Mouse (Mus musculus): ENCODE measurements at regions not wholly inside any gene's neighbourhood (a gene's known extent, or its start where the extent isn't known, plus 50 kb on each side); places are given as distances from the start of the nearest gene placed in this dataset.

DNA sequence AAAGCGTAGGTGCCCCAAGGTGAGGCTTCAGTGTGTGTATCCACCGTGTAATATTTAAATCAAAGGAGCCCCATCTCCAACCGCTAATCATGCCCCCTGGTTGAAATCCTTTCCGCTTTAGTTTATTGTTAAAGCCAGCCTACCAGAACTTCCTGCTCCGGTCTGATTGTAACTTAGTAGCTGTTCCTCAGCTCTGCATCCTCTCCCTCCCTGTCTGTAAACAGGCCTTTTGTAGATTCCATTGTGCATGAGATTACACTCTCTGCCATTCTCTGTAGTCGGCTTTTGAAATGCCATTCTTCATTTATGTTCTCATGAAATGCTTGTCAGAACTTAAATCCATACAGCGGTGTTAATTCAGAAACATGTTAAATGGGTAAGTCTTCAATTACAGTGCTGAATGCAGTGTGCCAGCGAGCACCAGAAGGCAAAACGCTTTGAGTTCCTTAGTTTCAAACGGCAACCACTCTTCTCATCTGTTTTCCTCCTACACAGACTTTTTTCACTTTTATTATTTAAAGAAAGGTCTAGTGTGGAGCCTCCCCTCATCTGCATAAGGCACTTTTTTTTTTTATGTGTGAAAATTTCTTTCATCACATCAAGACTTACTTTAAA lies 502.4 kb downstream of the Plod2 start:
- DNase-seq (ENCODE audit: low spot score) = no peak
- intact Hi-C loops (cut with DNase I) = no loop called here

DNA sequence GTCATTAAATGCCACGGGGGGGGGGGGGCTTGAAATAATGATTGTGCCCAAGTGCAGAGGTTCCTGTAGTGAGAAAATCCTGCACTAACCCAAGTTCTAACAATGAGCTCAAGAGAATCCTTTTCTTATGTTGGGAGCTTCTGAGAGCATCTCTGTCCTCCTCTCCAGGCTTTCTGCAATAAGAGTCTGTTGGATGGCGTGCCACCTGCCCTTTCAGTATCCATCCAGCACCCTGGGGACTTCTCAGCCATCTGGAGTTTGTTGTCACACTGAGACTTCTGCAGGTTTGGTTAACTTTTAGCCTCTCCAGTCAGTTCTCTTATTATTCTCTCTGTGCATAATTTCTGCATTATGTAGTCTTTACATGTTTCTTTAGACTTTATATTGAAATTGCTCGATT lies 530.1 kb downstream of the Plod2 start:
- no peak for DNase-seq (ENCODE audit: low spot score)
- intact Hi-C loops (cut with DNase I) = no loop called here

DNA sequence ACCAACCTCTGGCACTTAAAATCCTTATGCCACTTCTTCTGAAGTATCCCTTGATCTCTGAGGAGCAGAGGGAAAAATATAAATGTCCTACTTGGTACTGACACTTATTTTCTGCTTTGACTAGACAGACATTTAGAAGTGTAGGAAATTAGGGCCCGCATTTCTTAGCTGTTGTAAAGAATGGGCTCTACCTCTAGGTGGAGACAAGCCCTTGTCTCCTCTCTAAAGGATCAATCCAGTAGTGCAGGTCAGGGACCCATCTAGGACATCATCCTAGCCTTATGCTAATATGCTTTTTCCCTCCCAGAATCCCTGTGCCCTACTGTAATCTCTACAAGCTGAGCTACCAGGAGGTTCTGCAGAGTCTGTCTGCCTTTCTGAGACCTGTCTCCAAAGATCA lies 541.1 kb downstream of the Plod2 start:
- no peak for DNase-seq (ENCODE audit: low spot score)
- intact Hi-C loops (cut with DNase I) = no loop called here

DNA sequence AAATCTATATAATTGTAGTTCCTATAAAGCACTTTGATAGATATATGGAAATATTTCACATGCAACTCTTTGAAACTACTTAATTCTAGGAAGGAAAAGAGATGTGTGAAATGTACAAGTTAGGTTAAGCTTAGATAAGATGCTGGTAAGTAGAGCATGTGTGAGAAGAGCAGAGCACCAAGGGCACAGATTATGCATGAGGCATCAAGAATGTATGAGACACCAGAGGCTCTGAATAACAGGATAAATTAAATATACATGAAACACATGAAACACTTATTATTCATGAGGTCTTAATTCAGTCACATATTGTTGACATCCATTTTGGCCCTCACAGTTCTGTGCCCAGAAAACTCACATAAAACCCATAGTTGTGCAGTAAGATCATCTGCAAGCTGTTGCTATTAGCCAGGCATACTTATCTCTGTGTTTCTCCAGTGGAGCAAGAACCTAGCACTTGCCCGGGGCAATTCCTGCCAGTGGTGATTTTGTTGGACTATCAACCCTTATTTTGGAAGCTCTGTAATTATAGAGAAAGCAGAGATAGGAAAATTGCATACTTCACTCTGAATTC lies 556.1 kb downstream of the Plod2 start:
- DNase-seq (ENCODE audit: low spot score) = no peak
- intact Hi-C loops (cut with DNase I) = no loop called here

DNA sequence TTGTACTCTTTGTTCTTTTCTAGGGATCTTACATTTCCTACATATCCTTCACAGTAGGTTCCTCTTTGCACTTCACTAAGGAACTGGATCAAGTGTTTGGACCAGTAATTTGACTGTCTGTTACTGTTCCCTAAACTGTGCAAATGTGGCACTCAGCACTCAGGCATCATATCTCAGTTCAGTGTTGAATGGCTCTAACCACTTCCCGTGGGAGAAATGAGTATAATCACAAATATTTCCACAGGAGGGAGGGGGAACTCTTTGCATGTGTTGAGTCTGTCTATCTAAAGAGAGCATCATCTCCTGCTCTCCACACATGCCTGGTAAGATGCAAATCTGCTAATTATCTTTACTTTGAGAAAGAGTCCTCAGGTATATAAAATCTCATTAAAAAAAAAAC lies 588.5 kb downstream of the Plod2 start:
- no peak for DNase-seq (ENCODE audit: low spot score)
- intact Hi-C loops (cut with DNase I) = no loop called here

DNA sequence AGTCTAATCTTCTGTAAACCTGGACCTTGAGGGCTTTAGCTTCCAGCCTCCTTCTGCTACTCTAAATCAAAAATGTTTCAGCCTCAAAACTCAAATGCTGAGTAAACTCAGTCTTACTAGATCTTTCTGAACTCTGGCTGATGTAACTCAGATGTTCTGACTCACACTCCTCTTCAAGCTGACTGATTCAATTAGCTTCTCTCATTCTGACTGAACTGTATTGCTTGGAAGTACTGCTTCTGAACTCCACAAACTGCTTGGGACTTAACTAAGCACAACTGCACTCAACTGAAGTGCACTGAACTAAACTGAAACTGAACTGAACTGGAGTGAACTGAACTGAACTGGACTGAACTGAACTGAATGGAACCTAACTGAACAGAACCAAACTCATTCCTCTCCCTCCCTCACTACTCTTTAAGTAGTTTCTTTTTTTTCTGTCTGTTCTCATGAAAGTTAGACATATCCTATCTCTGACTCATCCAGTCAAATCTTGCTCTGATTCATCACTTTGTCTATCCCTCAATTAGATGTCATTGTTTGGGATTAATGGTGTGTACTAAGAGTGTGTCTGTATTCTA lies 589.7 kb downstream of the Plod2 start:
- no peak for DNase-seq (ENCODE audit: low spot score)
- intact Hi-C loops (cut with DNase I) = no loop called here

DNA sequence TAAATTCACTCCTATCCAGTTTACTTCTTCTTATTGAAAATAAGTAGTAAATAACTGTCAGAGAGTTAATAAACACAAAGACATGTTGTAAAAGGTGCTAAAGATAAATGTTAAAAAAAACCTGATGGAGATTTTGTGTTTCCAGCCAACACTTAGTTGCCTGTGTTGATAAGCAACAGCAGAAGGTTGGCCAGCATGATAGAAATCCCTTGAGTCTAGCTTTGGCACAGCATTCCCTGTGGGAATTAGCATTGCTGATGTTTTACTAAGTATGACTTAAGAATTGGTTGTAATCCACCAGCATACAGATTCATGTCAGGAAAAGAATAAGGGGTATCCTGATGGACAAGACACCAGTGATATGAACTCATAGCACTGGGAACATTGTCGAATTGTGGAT lies 594.3 kb downstream of the Plod2 start:
- no peak for DNase-seq (ENCODE audit: low spot score)
- intact Hi-C loops (cut with DNase I) = no loop called here

DNA sequence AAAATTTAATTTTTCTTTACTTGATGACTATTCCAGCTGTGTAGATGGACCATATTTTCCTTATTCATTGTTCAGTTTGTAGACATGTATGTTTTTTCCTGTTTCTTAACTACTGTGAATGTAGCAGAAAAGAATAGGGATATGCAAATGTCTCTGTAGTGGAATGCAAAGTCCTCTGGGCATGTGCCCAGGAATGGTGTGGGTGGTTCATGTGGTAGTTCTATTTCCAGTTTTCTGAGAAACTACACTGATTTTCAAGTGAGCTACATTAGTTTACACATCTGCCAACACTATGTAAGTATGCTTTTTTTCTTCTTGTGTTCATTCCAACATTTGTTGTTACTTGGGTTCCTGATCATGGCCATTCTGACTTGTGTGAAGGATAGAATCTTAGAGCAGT lies 628.0 kb downstream of the Plod2 start:
- intact Hi-C loops (cut with DNase I) = no loop called here
- no peak for DNase-seq (ENCODE audit: low spot score)

DNA sequence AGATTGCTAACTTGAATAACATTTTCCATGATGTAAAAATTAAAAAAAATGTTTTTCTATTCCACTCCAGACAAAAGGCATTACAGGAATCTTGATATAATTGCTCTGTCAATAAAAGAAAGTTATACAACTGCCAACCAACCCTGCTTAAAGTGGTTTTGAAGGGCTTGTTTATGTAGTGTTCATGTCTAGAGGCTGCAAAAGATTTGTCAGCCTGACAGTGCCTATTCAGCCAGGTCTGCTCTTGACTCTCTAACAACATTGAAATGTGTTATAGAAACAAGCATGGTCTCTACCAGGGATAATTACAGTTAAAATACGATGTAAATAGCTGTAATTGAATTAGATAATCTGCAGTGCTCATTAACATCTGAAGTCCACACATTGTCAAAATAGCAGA lies 644.6 kb downstream of the Plod2 start:
- intact Hi-C loops (cut with DNase I) = no loop called here
- DNase-seq (ENCODE audit: low spot score) = no peak

DNA sequence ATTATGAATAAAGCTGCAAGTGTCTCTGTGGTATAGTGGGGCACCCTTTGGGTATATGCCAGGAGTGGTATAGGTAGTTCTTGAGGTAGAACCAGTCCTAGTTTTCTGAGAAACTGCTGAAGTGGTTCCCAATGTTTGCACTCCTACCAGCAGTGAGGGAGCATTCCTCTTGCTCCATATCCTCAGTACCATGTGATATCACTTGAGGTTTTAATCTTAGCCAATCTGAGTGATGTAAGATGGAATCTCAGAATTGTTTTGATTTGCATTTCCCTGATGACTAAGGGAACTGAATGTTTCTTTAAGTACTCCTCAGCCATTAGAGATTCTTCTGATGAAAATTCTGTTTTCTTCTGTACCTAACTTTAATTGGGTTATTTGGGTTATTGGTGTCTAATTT lies 690.5 kb downstream of the Plod2 start:
- DNase-seq (ENCODE audit: low spot score) = no peak
- intact Hi-C loops (cut with DNase I) = no loop called here

DNA sequence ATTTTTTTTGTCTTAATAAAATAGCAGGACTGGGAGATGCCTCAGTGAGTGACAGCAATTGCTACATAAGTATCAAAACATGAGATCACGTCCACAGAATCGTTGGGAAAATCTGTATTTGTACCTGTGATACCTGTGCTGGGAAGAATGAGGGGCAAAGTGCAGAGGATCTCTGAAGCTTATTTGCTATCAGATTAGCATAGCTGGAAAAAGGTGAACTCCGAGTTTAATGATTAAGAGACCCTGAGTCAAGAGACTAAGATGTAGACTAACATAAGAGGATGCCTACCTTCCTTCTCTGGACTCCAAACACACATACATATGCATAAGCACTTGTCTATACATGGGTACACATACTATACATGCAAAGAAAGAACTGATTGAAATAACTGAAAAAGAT lies 710.1 kb downstream of the Plod2 start:
- intact Hi-C loops (cut with DNase I) = no loop called here
- no peak for DNase-seq (ENCODE audit: low spot score)

DNA sequence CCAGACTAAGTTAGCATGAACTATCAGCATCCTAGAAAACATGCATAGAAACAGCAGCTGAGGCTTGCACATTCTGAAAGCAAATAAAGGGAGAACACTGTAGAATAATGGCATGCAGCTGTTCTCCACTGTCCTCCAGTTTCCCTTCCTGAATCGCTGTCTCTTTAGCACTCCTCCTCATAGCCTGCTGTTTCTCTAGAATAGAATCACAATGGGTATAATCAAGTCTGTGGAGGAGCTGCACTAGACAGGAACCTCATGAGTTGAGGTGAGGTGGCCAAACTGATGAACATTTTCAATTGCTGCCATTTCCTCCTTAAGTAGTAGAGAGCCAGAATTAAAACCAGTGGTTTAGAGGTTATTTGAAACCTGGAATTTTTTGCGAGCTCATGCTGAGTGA lies 755.3 kb downstream of the Plod2 start:
- no peak for DNase-seq (ENCODE audit: low spot score)
- intact Hi-C loops (cut with DNase I) = no loop called here

DNA sequence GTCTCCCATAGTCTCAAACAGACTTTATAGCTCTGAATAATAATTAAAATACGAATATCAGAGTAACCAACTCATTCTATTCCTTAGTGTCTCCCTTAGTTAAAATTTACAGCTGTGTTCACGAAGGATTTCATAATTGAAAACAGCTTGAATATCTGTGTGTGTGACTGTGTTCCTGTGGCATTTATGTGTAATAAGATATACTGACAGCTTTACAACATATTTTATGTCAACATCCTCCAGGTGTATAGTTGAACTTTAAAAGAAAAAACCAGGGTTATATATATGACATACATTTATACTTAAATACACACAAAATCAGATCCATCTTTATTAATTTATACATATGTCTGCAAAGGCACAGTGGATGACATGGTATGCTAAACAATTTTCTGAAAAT lies 764.7 kb downstream of the Plod2 start:
- DNase-seq (ENCODE audit: low spot score) = no peak

DNA sequence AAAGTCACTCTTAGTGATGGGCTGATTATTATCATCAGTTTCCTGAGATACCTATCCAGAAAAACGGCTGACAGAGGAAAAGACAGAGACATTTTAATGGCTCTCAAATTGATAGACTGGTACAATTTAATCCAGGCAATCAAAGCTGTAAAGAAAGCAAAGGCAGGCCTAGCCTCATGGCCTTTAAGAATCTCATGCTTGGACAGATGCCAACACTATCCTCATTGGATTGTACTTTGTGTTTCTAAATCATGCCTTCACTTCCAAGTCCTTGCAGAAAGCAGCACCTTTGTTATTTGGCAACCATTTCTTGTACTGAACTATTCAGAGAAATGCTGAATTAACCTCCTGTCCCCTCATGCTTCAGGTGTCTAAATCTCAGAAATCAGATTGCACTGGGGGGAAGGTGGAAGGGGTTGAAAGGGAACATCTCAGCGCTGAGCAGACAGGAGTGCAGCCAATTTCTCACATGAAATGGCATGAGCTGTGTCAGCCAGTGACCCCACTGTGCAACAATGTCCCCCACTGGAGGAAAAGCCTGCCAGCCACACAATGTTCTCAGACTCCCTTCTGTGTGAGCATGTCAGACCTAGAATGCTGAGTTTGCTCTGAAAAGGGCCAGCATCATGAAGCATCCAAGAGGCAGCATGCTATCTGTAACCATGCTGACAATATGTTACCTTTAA lies 787.1 kb downstream of the Plod2 start:
- DNase-seq (ENCODE audit: low spot score) = no peak
- intact Hi-C loops (cut with DNase I) = no loop called here

More for the DNA sequence above, 764.7 kb downstream of the Plod2 start:
- intact Hi-C loops (cut with DNase I) = no loop called here
